Mouse (Mus musculus): Measurements from ENCODE around the gene Imp3.
"Not testable (repeated sequence)": the region's sequence is repeated elsewhere in the genome, so short reads cannot be mapped to it uniquely, and the experiment has no call there.

GRCm38 (mm10) chr9:56947481-56947880 is 10.2 kb downstream of the Imp3 start:
- not testable (repeated sequence) for TF ChIP-seq EP300 (IDR thresholded peaks at IDR 0.05)
- TF ChIP-seq CTCF (IDR thresholded peaks at IDR 0.05): peak; percentile 81

All from lung, postnatal 0 days (tissue).